Mouse (Mus musculus): ENCODE data around the gene Sphk1. TPM values are rescaled to one million over a fixed set of nuclear protein-coding genes. Genes with fewer than 3 reads are reported as not detected.

Gene Sphk1
- polyA plus RNA-seq, 1 experiment from 2014 or later, result 2.7 TPM

- H3K27ac ChIP-seq, result no peak overlapping the region
- no peak overlapping the region for H3K4me3 ChIP-seq
- WGBS, result 92% methylated on average over 3 of the region's 3 CpGs
- no peaks in the 10 kb centered on the region for H3K27me3 ChIP-seq (ENCODE audit: insufficient read depth, poor library complexity, severe bottlenecking)
- H3K36me3 ChIP-seq, result no peaks in the 10 kb centered on the region
- DNase-seq (ENCODE audit: low spot score), result no peak
- peaks cover 53% of the 10 kb centered on the region for H3K4me1 ChIP-seq
- H3K9me3 ChIP-seq, result no peaks in the 10 kb centered on the region
These were observed 48.6 kb downstream of the Sphk1 start for GRCm38 (mm10) chr11:116579280-116579679.

GRCm38 (mm10) chr11:116580031-116580652 is 49.4 kb downstream of the Sphk1 start:
- Histone ChIP-seq H3K4me3 (peak overlapping the region; percentile 99), H3K9me3 (no peaks in the 10 kb centered on the region), H3K27me3 (ENCODE audit: insufficient read depth, poor library complexity, severe bottlenecking) (no peaks in the 10 kb centered on the region), H3K4me1 (peaks cover 44% of the 10 kb centered on the region), H3K27ac (peak overlapping the region; percentile 96), H3K36me3 (no peaks in the 10 kb centered on the region)
- WGBS, result 24% methylated on average over 10 of the region's 10 CpGs
- DNase-seq (ENCODE audit: low spot score), result no peak

GRCm38 (mm10) chr11:116580711-116581375 is 50.1 kb downstream of the Sphk1 start:
- peaks cover 41% of the 10 kb centered on the region for H3K4me1 ChIP-seq
- no peaks in the 10 kb centered on the region for H3K36me3 ChIP-seq
- no peaks in the 10 kb centered on the region for H3K9me3 ChIP-seq
- no peaks in the 10 kb centered on the region for H3K27me3 ChIP-seq (ENCODE audit: insufficient read depth, poor library complexity, severe bottlenecking)
- peak; percentile 85 for DNase-seq (ENCODE audit: low spot score)
- under 1% methylated on average over 91 of the region's 91 CpGs for WGBS
- H3K4me3 ChIP-seq, result peak overlapping the region; percentile 99
- H3K27ac ChIP-seq, result peak overlapping the region; percentile 96

- Histone ChIP-seq H3K27ac (peak within 1 kb of the TSS; percentile 96), H3K4me3 (peak within 1 kb of the TSS; percentile 99), H3K36me3 (no peaks in the 10 kb centered on the region), H3K4me1 (peaks cover 41% of the 10 kb centered on the region), H3K9me3 (no peaks in the 10 kb centered on the region), H3K27me3 (ENCODE audit: insufficient read depth, poor library complexity, severe bottlenecking) (no peaks in the 10 kb centered on the region)
- DNase-seq (ENCODE audit: low spot score), result peak; percentile 88
- WGBS, result 1% methylated on average over 49 of the region's 51 CpGs
These were observed 50.7 kb downstream of the Sphk1 start, which contains the start of gene Ube2o for GRCm38 (mm10) chr11:116581376-116581814. Gene Ube2o, minus strand, starts transcription at chr11:116581447.

GRCm38 (mm10) chr11:116585682-116586081 is 55.0 kb downstream of the Sphk1 start:
- DNase-seq (ENCODE audit: low spot score), result no peak
- no peak overlapping the region for H3K4me3 ChIP-seq
- no peaks in the 10 kb centered on the region for H3K36me3 ChIP-seq
- H3K9me3 ChIP-seq, result no peaks in the 10 kb centered on the region
- H3K27ac ChIP-seq, result peak overlapping the region; percentile 25; the same call in 1 of the 2 replicates
- H3K4me1 ChIP-seq, result peaks cover 34% of the 10 kb centered on the region
- 47% methylated on average over 6 of the region's 6 CpGs for WGBS
- H3K27me3 ChIP-seq (ENCODE audit: insufficient read depth, poor library complexity, severe bottlenecking), result peaks cover 25% of the 10 kb centered on the region

Other genes with a start within 250 kb of the Sphk1 start
- 0.07 and 0.21 TPM in 2 replicates for gene Galr2, start 250.0 kb upstream of the Sphk1 start, polyA plus RNA-seq (2016; fragmentation: Nextera tagmentation; extraction: Ambion mirVana)
- 48.7 and 56.4 TPM in 2 replicates for gene Exoc7, start 223.7 kb upstream of the Sphk1 start, polyA plus RNA-seq (2016; fragmentation: Nextera tagmentation; extraction: Ambion mirVana)
- gene Foxj1, start 195.5 kb upstream of the Sphk1 start, polyA plus RNA-seq (2016; fragmentation: Nextera tagmentation; extraction: Ambion mirVana), result 0.31 and 0.74 TPM in 2 replicates
- 7.3 and 8.5 TPM in 2 replicates for gene Rnf157, start 117.9 kb upstream of the Sphk1 start, polyA plus RNA-seq (2016; fragmentation: Nextera tagmentation; extraction: Ambion mirVana)
- 36.1 and 40.5 TPM in 2 replicates for gene Ubald2, start 96.8 kb upstream of the Sphk1 start, polyA plus RNA-seq (2016; fragmentation: Nextera tagmentation; extraction: Ambion mirVana)
- 0.30 TPM in 1 of 2 replicates, not detected in the other for gene Qrich2, start 64.7 kb upstream of the Sphk1 start, polyA plus RNA-seq (2016; fragmentation: Nextera tagmentation; extraction: Ambion mirVana)
- gene Prpsap1, start 36.7 kb upstream of the Sphk1 start, polyA plus RNA-seq (2016; fragmentation: Nextera tagmentation; extraction: Ambion mirVana), result 120 and 142 TPM in 2 replicates
- gene Ube2o, start 50.5 kb downstream of the Sphk1 start, polyA plus RNA-seq (2016; fragmentation: Nextera tagmentation; extraction: Ambion mirVana), result 8.5 and 10.3 TPM in 2 replicates
- gene Aanat, start 55.5 kb downstream of the Sphk1 start, polyA plus RNA-seq (2016; fragmentation: Nextera tagmentation; extraction: Ambion mirVana), result not detected in 2 replicates
- 6.7 and 8.7 TPM in 2 replicates for gene Rhbdf2, start 96.1 kb downstream of the Sphk1 start, polyA plus RNA-seq (2016; fragmentation: Nextera tagmentation; extraction: Ambion mirVana)
- 0.60 and 0.78 TPM in 2 replicates for gene Prcd, start 122.6 kb downstream of the Sphk1 start, polyA plus RNA-seq (2016; fragmentation: Nextera tagmentation; extraction: Ambion mirVana)
- 1.0 and 2.8 TPM in 2 replicates for gene Cygb, start 123.4 kb downstream of the Sphk1 start, polyA plus RNA-seq (2016; fragmentation: Nextera tagmentation; extraction: Ambion mirVana)
- gene St6galnac1, start 244.6 kb downstream of the Sphk1 start, polyA plus RNA-seq (2016; fragmentation: Nextera tagmentation; extraction: Ambion mirVana), result not detected in 2 replicates